Mouse (Mus musculus) kidney, postnatal 0 days (tissue): ENCODE measurements at regions not wholly inside any gene's neighbourhood (a gene's known extent, or its start where the extent isn't known, plus 50 kb on each side); places are given as distances from the start of the nearest gene placed in this dataset.

Experiments used
- ATAC-seq: fragments of 200-750 bp; cut with Nextera tagmentation; replicated peaks from 2 replicates; pipeline ENCODE4 v1.8.0; 2017; ENCODE audit warnings: low read depth, moderate number of reproducible peaks, moderate TSS enrichment, moderate library complexity; ENCODE audit not compliant: low FRiP score
- DNase-seq: peaks from one replicate; pipeline ENCODE4 v3.0.0-alpha.2; 2016; ENCODE audit warnings: low spot score
- H3K27ac ChIP-seq: fragments of 300-500 bp; sonication (generic); 2 replicates; pipeline ENCODE4 v1.5.1; 2014; ENCODE audit warnings: mild to moderate bottlenecking
- H3K27me3 ChIP-seq: fragments of 300-500 bp; sonication (generic); 2 replicates; pipeline ENCODE4 v1.6.1; 2014; ENCODE audit warnings: low read length, mixed read lengths; ENCODE audit not compliant: insufficient read depth
- H3K36me3 ChIP-seq: fragments of 300-500 bp; sonication (generic); 2 replicates; pipeline ENCODE4 v1.6.1; 2014; ENCODE audit warnings: low read length, mixed read lengths; ENCODE audit not compliant: insufficient read depth
- H3K4me1 ChIP-seq: fragments of 300-500 bp; sonication (generic); replicated peaks from 2 replicates; pipeline ENCODE4 v1.6.1; 2014; ENCODE audit warnings: antibody characterized with exemption, low read length, mixed read lengths; ENCODE audit not compliant: insufficient read depth
- H3K4me2 ChIP-seq: fragments of 300-500 bp; sonication (generic); 2 replicates; pipeline ENCODE4 v1.6.1; 2014; ENCODE audit warnings: mild to moderate bottlenecking, low read length, moderate library complexity, mixed read lengths
- H3K4me3 ChIP-seq: fragments of 300-500 bp; sonication (generic); replicated peaks from 2 replicates; pipeline ENCODE4 v1.5.1; 2014; ENCODE audit warnings: low read depth, low read length
- H3K9ac ChIP-seq: fragments of 300-500 bp; sonication (generic); 2 replicates; pipeline ENCODE4 v1.6.1; 2014; ENCODE audit warnings: low read depth, low read length
- H3K9me3 ChIP-seq: fragments of 300-500 bp; sonication (generic); replicated peaks from 2 replicates; pipeline ENCODE4 v1.6.1; 2016; ENCODE audit warnings: low read length, inconsistent platforms, mixed read lengths
- CTCF ChIP-seq: IDR thresholded peaks from 2 replicates; pipeline ENCODE4 v1.5.1; 2016; ENCODE audit warnings: antibody characterized with exemption, low read depth, mild to moderate bottlenecking, moderate library complexity
- WGBS: fragments of 180-500 bp; shearing (Covaris S2); extraction: QIAGEN DNeasy Blood & Tissue Kit; methylation state at CpG from one replicate; pipeline ENCODE4 v1.1.7; 2014; 5-methylcytosine and 5-hydroxymethylcytosine counted together

DNA sequence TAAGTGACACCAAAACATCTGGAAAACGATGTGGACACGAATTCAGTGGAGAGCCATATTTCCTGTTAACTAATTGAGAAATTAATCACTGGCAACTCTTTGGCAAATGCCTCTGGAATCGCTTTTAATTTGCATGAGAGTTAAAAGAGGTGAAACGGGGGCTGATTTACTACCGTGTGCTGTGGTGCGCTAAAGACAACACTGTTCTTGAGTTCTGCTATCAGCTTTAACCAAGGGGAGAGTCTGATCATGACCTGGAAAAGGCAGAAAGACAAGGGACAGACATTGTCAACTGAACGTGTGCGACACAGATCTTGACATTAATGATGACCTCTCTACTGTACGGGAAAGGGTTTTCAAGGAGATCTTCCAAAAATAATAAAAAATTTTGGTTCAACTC, 152.8 kb upstream of the Fat1 start:
- DNase-seq (peak; percentile 76), ATAC-seq (no peak)
- Histone ChIP-seq H3K27me3 (no peaks in the 10 kb centered on the region), H3K36me3 (no peaks in the 10 kb centered on the region), H3K4me1 (no peaks in the 10 kb centered on the region), H3K9me3 (no peaks in the 10 kb centered on the region), H3K9ac (no peak overlapping the region), H3K27ac (no peak overlapping the region), H3K4me2 (no peak overlapping the region), H3K4me3 (no peak overlapping the region)
- TF ChIP-seq CTCF = no peak
- 26% methylated on average over 9 of the region's 9 CpGs for WGBS

DNA sequence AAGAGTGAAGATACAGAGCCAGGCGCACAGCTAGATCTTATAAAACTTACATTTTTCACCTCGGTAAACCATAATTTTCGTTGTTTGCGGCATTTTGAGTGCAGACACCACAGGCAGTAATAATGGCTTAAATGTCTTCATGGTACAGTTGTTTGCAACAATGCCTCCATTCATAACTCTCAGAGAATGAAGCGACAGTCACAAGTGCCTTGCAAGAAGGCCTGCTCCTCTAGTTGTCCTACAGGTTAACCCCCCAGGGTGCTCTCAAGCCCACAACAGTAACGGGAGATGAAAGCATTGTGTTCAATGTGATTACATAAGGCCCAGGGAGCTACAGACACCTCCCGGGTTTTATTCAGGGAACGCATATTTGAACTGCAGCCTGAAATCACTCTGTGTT, 150.1 kb upstream of the Fat1 start:
- H3K4me1 ChIP-seq = no peaks in the 10 kb centered on the region
- H3K27me3 ChIP-seq = no peaks in the 10 kb centered on the region
- H3K4me2 ChIP-seq = no peak overlapping the region
- no peaks in the 10 kb centered on the region for H3K36me3 ChIP-seq
- no peak for TF ChIP-seq CTCF
- DNase-seq (no peak), ATAC-seq (no peak)
- no peak overlapping the region for H3K27ac ChIP-seq
- WGBS = 80% methylated on average over 8 of the region's 8 CpGs
- no peaks in the 10 kb centered on the region for H3K9me3 ChIP-seq
- H3K4me3 ChIP-seq = no peak overlapping the region
- H3K9ac ChIP-seq = no peak overlapping the region

DNA sequence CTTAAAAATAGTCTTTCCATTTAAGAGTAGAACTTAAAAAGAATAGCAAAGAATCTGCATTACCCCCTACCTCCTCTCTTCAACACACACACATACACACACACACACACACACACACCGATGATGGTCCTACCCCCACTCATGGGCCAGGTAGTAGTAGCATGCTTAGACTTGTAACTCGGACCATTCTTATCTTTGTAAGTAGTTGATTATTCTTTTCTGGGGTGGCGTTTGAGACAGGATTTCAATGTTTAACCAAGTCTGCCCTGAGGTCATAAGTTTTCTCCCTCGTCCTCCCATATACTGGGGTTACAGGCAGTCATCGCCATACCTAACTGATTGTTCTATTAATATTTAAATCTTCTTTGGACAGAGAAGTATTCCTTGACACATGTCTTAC, 148.5 kb upstream of the Fat1 start:
- H3K4me2 ChIP-seq = no peak overlapping the region
- H3K4me3 ChIP-seq = no peak overlapping the region
- H3K9me3 ChIP-seq = no peaks in the 10 kb centered on the region
- no peak for DNase-seq
- no peak overlapping the region for H3K27ac ChIP-seq
- no peak for TF ChIP-seq CTCF
- ATAC-seq = no peak
- no peaks in the 10 kb centered on the region for H3K36me3 ChIP-seq
- 55% methylated on average over 5 of the region's 5 CpGs for WGBS
- no peaks in the 10 kb centered on the region for H3K27me3 ChIP-seq
- H3K4me1 ChIP-seq = no peaks in the 10 kb centered on the region
- H3K9ac ChIP-seq = no peak overlapping the region

DNA sequence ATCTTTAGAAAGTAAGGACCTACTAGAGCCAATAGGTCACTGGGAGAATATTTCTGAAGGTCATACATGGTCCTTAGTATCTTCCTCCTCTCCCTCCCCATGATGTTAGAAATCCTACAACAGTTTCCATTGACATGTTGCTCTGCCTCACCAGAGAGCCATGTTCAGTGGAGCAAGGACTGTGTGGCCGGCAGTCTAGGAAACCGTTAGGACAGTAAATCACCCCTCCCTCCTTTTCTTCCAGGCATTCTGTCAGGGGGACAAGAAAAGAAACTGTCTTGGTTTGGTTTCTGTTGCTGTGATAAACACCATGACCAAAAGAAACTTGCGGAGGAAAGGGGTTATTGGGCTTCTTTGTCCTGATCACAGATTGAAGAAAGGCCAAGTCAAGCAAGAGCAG, 147.0 kb upstream of the Fat1 start:
- no peaks in the 10 kb centered on the region for H3K4me1 ChIP-seq
- H3K4me3 ChIP-seq = no peak overlapping the region
- no peaks in the 10 kb centered on the region for H3K36me3 ChIP-seq
- no peaks in the 10 kb centered on the region for H3K27me3 ChIP-seq
- H3K9ac ChIP-seq = no peak overlapping the region
- no peaks in the 10 kb centered on the region for H3K9me3 ChIP-seq
- no peak overlapping the region for H3K4me2 ChIP-seq
- DNase-seq (peak; percentile 58), ATAC-seq (no peak)
- WGBS = 34% methylated on average over 3 of the region's 3 CpGs
- no peak for TF ChIP-seq CTCF
- H3K27ac ChIP-seq = no peak overlapping the region

DNA sequence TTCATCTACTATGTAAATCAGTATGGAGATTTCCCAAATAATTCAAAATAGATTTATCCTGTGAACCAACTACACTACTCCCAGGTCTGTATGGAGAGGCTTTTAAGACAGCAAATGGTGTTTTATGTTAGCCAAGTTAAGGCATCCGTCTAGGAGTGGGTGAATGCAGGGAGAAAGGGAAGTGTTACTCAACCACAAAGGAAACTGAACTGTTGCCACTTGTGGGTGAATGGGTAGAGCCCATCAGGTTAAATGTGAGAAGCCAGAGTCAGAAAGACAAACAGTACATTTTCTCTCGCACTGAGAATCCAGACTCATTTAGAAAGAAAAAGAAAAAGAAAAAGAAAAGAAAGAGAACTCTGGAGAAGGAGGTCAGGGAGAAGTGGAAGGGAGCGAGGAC, 135.7 kb upstream of the Fat1 start:
- Histone ChIP-seq H3K4me1 (peaks cover 15% of the 10 kb centered on the region), H3K27ac (no peak overlapping the region), H3K9me3 (no peaks in the 10 kb centered on the region), H3K4me3 (no peak overlapping the region), H3K27me3 (no peaks in the 10 kb centered on the region), H3K4me2 (no peak overlapping the region), H3K9ac (no peak overlapping the region), H3K36me3 (no peaks in the 10 kb centered on the region)
- 81% methylated on average over 3 of the region's 3 CpGs for WGBS
- no peak for ATAC-seq
- TF ChIP-seq CTCF = no peak
- DNase-seq = no peak

DNA sequence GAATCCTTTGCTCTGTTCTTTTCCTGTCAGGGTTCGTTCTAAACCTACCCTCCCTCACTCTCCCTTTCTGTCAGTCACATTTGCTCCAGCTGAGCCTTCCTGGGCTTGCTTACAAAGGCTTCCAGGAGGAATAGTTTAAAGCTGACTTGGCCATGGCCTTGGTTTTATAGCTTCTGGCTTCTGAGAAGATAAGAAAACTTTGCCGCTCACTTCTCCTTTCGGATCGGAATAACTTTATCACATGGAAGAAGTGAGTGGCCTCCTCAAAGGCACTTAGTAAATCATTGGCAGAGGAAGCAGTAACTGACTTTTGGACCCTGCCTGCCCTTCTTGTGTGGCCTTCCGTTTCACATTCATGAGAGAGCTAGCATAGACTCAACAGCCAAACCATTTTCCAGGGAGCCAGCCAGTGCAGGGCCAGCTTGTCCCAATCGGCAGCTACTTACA, 134.4 kb upstream of the Fat1 start:
- H3K27me3 ChIP-seq = no peaks in the 10 kb centered on the region
- ATAC-seq = peak; percentile 84

DNA sequence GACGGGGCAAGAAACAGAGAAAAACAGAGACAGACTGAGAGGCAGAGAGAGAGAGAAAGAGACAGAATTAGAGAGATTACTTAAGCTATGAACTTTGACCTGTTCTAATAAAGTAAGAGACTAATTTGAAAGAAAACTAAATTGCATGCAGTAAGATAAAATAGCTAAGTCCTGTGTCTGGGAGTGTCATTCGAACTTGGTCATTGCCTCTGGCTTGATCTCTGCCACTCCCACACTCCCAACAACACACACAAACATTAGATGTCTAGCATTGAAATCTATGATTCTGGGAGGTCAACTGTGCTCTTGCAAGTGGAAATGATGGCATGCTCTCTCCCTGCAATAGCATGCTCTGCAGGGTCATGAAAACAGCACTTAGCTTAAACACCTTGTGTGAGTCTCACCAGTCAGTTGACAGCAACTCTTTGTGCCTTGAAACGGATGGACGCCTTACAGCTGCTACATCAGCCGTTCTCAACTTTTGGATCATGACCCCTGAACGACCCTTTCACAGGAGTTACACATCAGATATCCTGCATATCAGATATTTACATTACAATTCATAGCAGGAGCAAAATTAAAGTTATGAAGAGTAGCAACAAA, 133.5 kb upstream of the Fat1 start:
- no peak overlapping the region for H3K4me3 ChIP-seq
- H3K9ac ChIP-seq = no peak overlapping the region
- DNase-seq = peak; percentile 62
- H3K27me3 ChIP-seq = no peaks in the 10 kb centered on the region
- H3K36me3 ChIP-seq = no peaks in the 10 kb centered on the region
- H3K9me3 ChIP-seq = no peaks in the 10 kb centered on the region
- no peak overlapping the region for H3K4me2 ChIP-seq
- ATAC-seq = 0 out of 2 replicates have a peak, but pooled peaks have one; percentile 22
- H3K27ac ChIP-seq = peak overlapping the region; percentile 66
- H3K4me1 ChIP-seq = peaks cover 15% of the 10 kb centered on the region
- WGBS = 20% methylated on average over 6 of the region's 6 CpGs
- no peak for TF ChIP-seq CTCF

More for the DNA sequence above, 134.4 kb upstream of the Fat1 start:
- Histone ChIP-seq H3K36me3 (no peaks in the 10 kb centered on the region), H3K27ac (peak overlapping the region; percentile 66), H3K9ac (no peak overlapping the region), H3K4me2 (0 out of 2 replicates have a peak overlapping the region, but pooled peaks have one; percentile 21), H3K9me3 (no peaks in the 10 kb centered on the region), H3K4me3 (no peak overlapping the region), H3K4me1 (peaks cover 15% of the 10 kb centered on the region)
- TF ChIP-seq CTCF = no peak
- 6% methylated on average over 6 of the region's 6 CpGs for WGBS
- DNase-seq = peak; percentile 89
